Mouse (Mus musculus): ENCODE data around the gene Gprc5b.

GRCm38 (mm10) chr7:118979708-118980107 lies 15.3 kb downstream of the Gprc5b start:
- TF ChIP-seq CTCF (conservative IDR thresholded peaks at IDR 0.05; ENCODE audit: insufficient read depth, insufficient read length, low read depth, low read length): no peak
- TF ChIP-seq POLR2A (IDR thresholded peaks at IDR 0.05; ENCODE audit: low read depth, low read length): no peak
